In the genomic region with DNA sequence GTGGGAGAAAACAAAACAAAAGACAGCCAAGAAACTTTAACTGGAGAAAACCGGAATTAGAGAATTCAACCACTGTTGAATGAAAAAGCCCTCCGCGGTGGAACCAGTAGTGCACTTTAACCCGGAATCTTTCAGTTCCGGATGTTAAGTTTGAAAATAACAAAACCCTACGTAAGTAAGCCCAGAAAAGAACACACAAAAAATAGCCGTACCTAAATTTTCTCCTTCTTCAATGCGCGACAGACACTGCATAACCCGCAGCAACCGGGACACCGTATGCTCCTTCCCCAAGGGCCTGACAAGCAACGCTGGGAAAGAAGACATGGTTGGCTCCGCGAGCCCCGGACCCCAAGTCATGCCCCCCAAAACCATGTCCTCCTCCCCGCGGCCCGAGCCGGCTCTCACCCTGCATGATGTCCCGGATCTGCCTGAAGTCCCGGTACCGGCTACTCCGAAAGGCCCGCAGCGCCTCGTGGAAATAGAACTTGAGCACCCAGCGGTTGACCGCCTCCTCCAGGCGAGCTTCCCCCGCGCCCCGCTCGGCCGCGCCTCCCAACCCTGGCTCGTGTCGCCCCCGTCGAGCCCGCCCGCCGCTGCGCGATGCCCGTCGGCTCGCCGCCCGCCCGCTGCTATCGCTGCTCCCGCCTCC, we compare ENCODE assay signal across 8 mouse cellular contexts. TPM values are rescaled to one million over a fixed set of nuclear protein-coding genes. Genes with fewer than 3 reads are reported as not detected.
DNase-seq lines count a peak whose midpoint lies in the region; ATAC-seq and TF ChIP-seq lines count a peak whose summit lies in the region.

No protein-coding gene starts in this region.

- peak overlapping the region; percentile 83 for H3K4me3 ChIP-seq in heart, embryonic 11.5 days (ENCODE audit: low read depth, low read length)
- H3K4me3 ChIP-seq in cortical plate, adult 2 months (ENCODE audit: insufficient read depth, low read length), result peak overlapping the region; percentile 69
- H3K4me3 ChIP-seq in midbrain, postnatal 0 days (ENCODE audit: low read depth, low read length), result peak overlapping the region; percentile 81

- H3K4me1 ChIP-seq in heart, embryonic 11.5 days (ENCODE audit: control insufficient read depth, insufficient read depth, low read length), result no peaks in the 10 kb centered on the region
- H3K4me1 ChIP-seq in cortical plate, adult 2 months (ENCODE audit: control insufficient read depth, insufficient read depth, low read length), result peaks cover 1% of the 10 kb centered on the region; the same call in 1 of the 2 replicates
- peaks cover 6% of the 10 kb centered on the region; the same call in 1 of the 2 replicates for H3K4me1 ChIP-seq in midbrain, postnatal 0 days (ENCODE audit: insufficient read depth, low read length)

- TF ChIP-seq CTCF in cortical plate, adult 2 months (IDR thresholded peaks at IDR 0.05; ENCODE audit: extremely low read depth, insufficient read depth, low read length), result no peak
- no peak for TF ChIP-seq CTCF in midbrain, postnatal 0 days (IDR thresholded peaks at IDR 0.05)

- H3K9me3 ChIP-seq in heart, embryonic 11.5 days (replicated peaks; ENCODE audit: control insufficient read depth, low read length), result no peaks in the 10 kb centered on the region
- no peaks in the 10 kb centered on the region for H3K9me3 ChIP-seq in midbrain, postnatal 0 days (ENCODE audit: low read length)

- intact Hi-C loops in heart, postnatal 10 days (cut with DNase I), result no loop called here

- TF ChIP-seq POLR2A in cortical plate, adult 2 months (IDR thresholded peaks at IDR 0.05; ENCODE audit: extremely low read depth, insufficient read depth, low read length), result no peak

- H3K36me3 ChIP-seq in heart, embryonic 11.5 days (ENCODE audit: control insufficient read depth, insufficient read depth, low read length), result peaks cover 14% of the 10 kb centered on the region; the same call in 1 of the 2 replicates
- H3K36me3 ChIP-seq in midbrain, postnatal 0 days (ENCODE audit: insufficient read depth, low read length), result 0 out of 2 replicates have a peak, but pooled peaks cover 3% of the 10 kb centered on the region

- H3K9ac ChIP-seq in heart, embryonic 11.5 days (ENCODE audit: low read depth, low read length), result peak overlapping the region; percentile 84
- H3K9ac ChIP-seq in midbrain, postnatal 0 days (replicated peaks; ENCODE audit: low read length, poor library complexity, severe bottlenecking), result peak overlapping the region; percentile 84

- DNase-seq in heart, postnatal 10 days, result no peak
- DNase-seq in CD4-positive helper T cell, adult 2 months (ENCODE audit: low read depth, low spot score), result peak; percentile 71
- DNase-seq in induced T-regulatory cell, adult 2 months (ENCODE audit: low read depth), result peak; percentile 82
- peak; percentile 39 for DNase-seq in midbrain, postnatal 0 days (ENCODE audit: low spot score)
- no peak for DNase-seq in cerebellum, adult 8-10 months
- DNase-seq in cerebellum, adult 9-11 months, result no peak

- no peaks in the 10 kb centered on the region for H3K27me3 ChIP-seq in heart, embryonic 11.5 days (ENCODE audit: control insufficient read depth, insufficient read depth, low read length)
- H3K27me3 ChIP-seq in midbrain, postnatal 0 days (ENCODE audit: insufficient read depth, low read length), result no peaks in the 10 kb centered on the region

- peak overlapping the region; percentile 68 for H3K4me2 ChIP-seq in heart, embryonic 11.5 days
- peak overlapping the region; percentile 57 for H3K4me2 ChIP-seq in midbrain, postnatal 0 days (ENCODE audit: low read depth, low read length, poor library complexity, severe bottlenecking)

- H3K27ac ChIP-seq in heart, embryonic 11.5 days (ENCODE audit: low read depth, low read length), result peak overlapping the region; percentile 87
- H3K27ac ChIP-seq in cortical plate, adult 2 months (ENCODE audit: insufficient read depth, low read length), result peak overlapping the region; percentile 47
- H3K27ac ChIP-seq in midbrain, postnatal 0 days (ENCODE audit: low read depth, low read length), result peak overlapping the region; percentile 85

- ATAC-seq in heart, embryonic 11.5 days (replicated peaks; ENCODE audit: insufficient number of reproducible peaks, low FRiP score, low TSS enrichment), result peak; percentile 82
- ATAC-seq in midbrain, postnatal 0 days (ENCODE audit: low FRiP score), result peak; percentile 25; the same call in 1 of the 2 replicates

- WGBS in heart, embryonic 11.5 days (ENCODE audit: insufficient replicate concordance), result 1% methylated on average over 53 of the region's 53 CpGs
- WGBS in midbrain, postnatal 0 days, result under 1% methylated on average over 49 of the region's 53 CpGs

RNA-seq across cellular contexts. Expression of gene Terf2, which starts 0.5 kb away (rescaled TPM):
- 7.5 and 10.9 TPM in 2 replicates for polyA plus RNA-seq in heart, embryonic 11.5 days (2014; fragmentation: Nextera tagmentation; extraction: Ambion mirVana)
- 10 to 100 TPM; 18.0 to 18.1 TPM for total RNA-seq in heart, postnatal 10 days (2021)
- 32.8 and 33.3 TPM in 2 replicates for polyA plus RNA-seq in cortical plate, adult 2 months (2012; rRNA removed)
- total RNA-seq in midbrain, postnatal 0 days (2014; rRNA removed), result 20.4 and 22.7 TPM in 2 replicates
- 24.1 and 25.7 TPM in 2 replicates for polyA plus RNA-seq in midbrain, postnatal 0 days (2015; fragmentation: Nextera tagmentation; extraction: Ambion mirVana)

RNA-seq across cellular contexts. Expression of gene Tmed6, which starts 30.4 kb away (rescaled TPM):
- polyA plus RNA-seq in heart, embryonic 11.5 days (2014; fragmentation: Nextera tagmentation; extraction: Ambion mirVana), result not detected in 2 replicates
- total RNA-seq in heart, postnatal 10 days (2021), result not detected
- not detected in 2 replicates for polyA plus RNA-seq in cortical plate, adult 2 months (2012; rRNA removed)
- total RNA-seq in midbrain, postnatal 0 days (2014; rRNA removed), result not detected in 2 replicates
- polyA plus RNA-seq in midbrain, postnatal 0 days (2015; fragmentation: Nextera tagmentation; extraction: Ambion mirVana), result not detected in 2 replicates

RNA-seq across cellular contexts. Expression of gene Nip7, which starts 39.2 kb away (rescaled TPM):
- 66.9 and 71.9 TPM in 2 replicates for polyA plus RNA-seq in heart, embryonic 11.5 days (2014; fragmentation: Nextera tagmentation; extraction: Ambion mirVana)
- 10 to 100 TPM; 24.9 to 28.8 TPM for total RNA-seq in heart, postnatal 10 days (2021)
- 36.5 and 42.5 TPM in 2 replicates for polyA plus RNA-seq in cortical plate, adult 2 months (2012; rRNA removed)
- total RNA-seq in midbrain, postnatal 0 days (2014; rRNA removed), result 24.3 and 30.8 TPM in 2 replicates
- 59.1 and 60.1 TPM in 2 replicates for polyA plus RNA-seq in midbrain, postnatal 0 days (2015; fragmentation: Nextera tagmentation; extraction: Ambion mirVana)

RNA-seq across cellular contexts. Expression of gene Cog8, which starts 39.4 kb away (rescaled TPM):
- polyA plus RNA-seq in heart, embryonic 11.5 days (2014; fragmentation: Nextera tagmentation; extraction: Ambion mirVana), result 31.5 and 31.9 TPM in 2 replicates
- 10 to 100 TPM; 18.9 to 22.1 TPM for total RNA-seq in heart, postnatal 10 days (2021)
- 33.0 and 36.8 TPM in 2 replicates for polyA plus RNA-seq in cortical plate, adult 2 months (2012; rRNA removed)
- 46.2 and 89.6 TPM in 2 replicates for total RNA-seq in midbrain, postnatal 0 days (2014; rRNA removed)
- 32.4 and 36.1 TPM in 2 replicates for polyA plus RNA-seq in midbrain, postnatal 0 days (2015; fragmentation: Nextera tagmentation; extraction: Ambion mirVana)

RNA-seq across cellular contexts. Expression of gene Pdf, which starts 47.4 kb away (rescaled TPM):
- polyA plus RNA-seq in heart, embryonic 11.5 days (2014; fragmentation: Nextera tagmentation; extraction: Ambion mirVana), result 40.7 and 42.6 TPM in 2 replicates
- total RNA-seq in heart, postnatal 10 days (2021), result 10 to 100 TPM; 43.4 to 53.1 TPM
- 32.4 TPM in 2 replicates for polyA plus RNA-seq in cortical plate, adult 2 months (2012; rRNA removed)
- total RNA-seq in midbrain, postnatal 0 days (2014; rRNA removed), result 61.5 TPM in 2 replicates
- 31.8 and 33.3 TPM in 2 replicates for polyA plus RNA-seq in midbrain, postnatal 0 days (2015; fragmentation: Nextera tagmentation; extraction: Ambion mirVana)

Comparison
In these comparisons a context has a peak if more than half of its experiments do, and no peak if none do; other contexts are left out.
1. DNase-seq: peak in CD4-positive helper T cell, adult 2 months (single experiment), induced T-regulatory cell, adult 2 months (single experiment) and midbrain, postnatal 0 days (single experiment); none in heart, postnatal 10 days (0 of 2), cerebellum, adult 8-10 months (single experiment) and cerebellum, adult 9-11 months (single experiment).
2. Peak in every context shown above with its lines, with median percentiles within 50 percentile points of each other: H3K27ac ChIP-seq and H3K4me3 ChIP-seq.